Mouse (Mus musculus) lung, adult 2 months (tissue): ENCODE measurements around the gene 1700113H08Rik. TPM values are rescaled to one million over a fixed set of nuclear protein-coding genes. Genes with fewer than 3 reads are reported as not detected.

Experiments used
- DNase-seq: peaks from one replicate; pipeline ENCODE4 v3.0.0; 2022
- H3K4me1 ChIP-seq: fragments of 200-500 bp; 2 replicates; pipeline ENCODE4 v1.6.1; 2011; ENCODE audit warnings: low read length; ENCODE audit not compliant: control insufficient read depth, insufficient read depth
- H3K4me3 ChIP-seq: fragments of 200-500 bp; replicated peaks from 2 replicates; pipeline ENCODE3; 2011; ENCODE audit warnings: low read depth, mild to moderate bottlenecking, control low read depth, low read length; ENCODE audit errors: extremely low read depth
- CTCF ChIP-seq: fragments of 200-500 bp; IDR thresholded peaks from 2 replicates; pipeline ENCODE4 v1.5.1; 2011; ENCODE audit warnings: mild to moderate bottlenecking, low read length, control low read depth; ENCODE audit not compliant: insufficient read depth
- POLR2A ChIP-seq: fragments of 200-500 bp; IDR thresholded peaks from 2 replicates; pipeline ENCODE4 v1.6.1; 2011; ENCODE audit warnings: low read depth, mild to moderate bottlenecking, control low read depth, low read length, borderline replicate concordance; ENCODE audit errors: extremely low read depth
- WGBS: fragments of 180-500 bp; shearing (Covaris S2); methylation state at CpG from one replicate; pipeline ENCODE4 v1.1.7; 2018; 5-methylcytosine and 5-hydroxymethylcytosine counted together
- polyA plus RNA-seq: library from polyadenylated mRNA; depleted of rRNA; stranded (reverse); fragments of >200 nt; gene quantifications from 2 replicates; pipeline ENCODE4 v1.2.3, GENCODE M21; 2012

The 1700113H08Rik gene
- polyA plus RNA-seq, 1 experiment: not detected

GRCm38 (mm10) chr10:87035866-87036265 is 22.0 kb upstream of the 1700113H08Rik start:
- 79% methylated on average over 15 of the region's 15 CpGs for WGBS
- Histone ChIP-seq H3K4me3 (no peak overlapping the region), H3K4me1 (no peaks in the 10 kb centered on the region)
- no peak for DNase-seq
- TF ChIP-seq CTCF (no peak), POLR2A (no peak)

DNA sequence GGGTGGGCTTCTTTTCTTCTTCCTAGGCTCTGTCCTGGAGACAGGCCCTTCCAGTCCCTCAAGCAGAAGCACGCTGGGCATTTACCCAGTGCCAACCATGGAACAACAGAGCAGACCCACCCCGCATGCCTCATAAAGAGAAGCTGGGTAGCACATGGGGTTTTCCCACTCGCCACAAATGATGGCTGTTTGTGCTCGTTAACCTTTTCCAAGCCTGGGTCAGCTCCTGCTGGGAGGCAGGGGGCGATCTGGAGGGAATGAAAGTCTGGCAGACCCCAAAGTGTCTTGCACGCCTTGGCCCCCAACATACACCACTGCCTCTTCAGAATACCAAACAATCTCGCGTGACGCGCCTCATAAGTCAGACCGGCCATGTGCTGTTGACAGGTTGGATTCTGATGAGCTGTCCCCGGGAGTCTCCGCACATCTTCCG is 21.6 kb upstream of the 1700113H08Rik start:
- Histone ChIP-seq H3K4me3 (no peak overlapping the region), H3K4me1 (no peaks in the 10 kb centered on the region)
- no peak for DNase-seq
- WGBS: 58% methylated on average over 14 of the region's 14 CpGs
- TF ChIP-seq POLR2A: no peak
- no peak for TF ChIP-seq CTCF

GRCm38 (mm10) chr10:87037062-87037461 is 20.8 kb upstream of the 1700113H08Rik start:
- TF ChIP-seq CTCF (no peak), POLR2A (no peak)
- no peak for DNase-seq
- 44% methylated on average over 5 of the region's 5 CpGs for WGBS
- no peaks in the 10 kb centered on the region for H3K4me1 ChIP-seq
- no peak overlapping the region for H3K4me3 ChIP-seq

DNA sequence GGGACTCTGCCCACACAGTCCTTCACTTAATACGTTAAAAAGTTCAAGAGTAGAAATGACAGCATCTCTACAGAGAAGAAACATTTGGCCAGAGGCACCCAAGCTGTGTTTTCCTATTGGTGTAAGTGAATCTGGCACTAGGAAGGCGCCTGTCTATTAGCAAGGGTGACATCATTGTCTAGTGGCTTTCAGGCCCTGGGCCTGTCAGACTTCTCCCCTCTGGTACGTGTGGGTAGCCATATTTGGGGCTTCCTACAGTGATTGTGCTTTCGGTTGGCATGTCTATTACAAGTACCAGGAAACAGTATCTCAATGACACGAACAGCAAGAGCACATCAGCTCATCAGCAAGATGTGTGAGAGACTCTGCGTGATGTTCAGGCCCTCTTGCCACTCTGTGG is 18.5 kb upstream of the 1700113H08Rik start:
- TF ChIP-seq CTCF (no peak), POLR2A (no peak)
- DNase-seq: no peak
- Histone ChIP-seq H3K4me1 (no peaks in the 10 kb centered on the region), H3K4me3 (no peak overlapping the region)
- WGBS: 73% methylated on average over 6 of the region's 6 CpGs

GRCm38 (mm10) chr10:87039800-87040199 is 18.0 kb upstream of the 1700113H08Rik start:
- no peaks in the 10 kb centered on the region for H3K4me1 ChIP-seq
- H3K4me3 ChIP-seq: no peak overlapping the region
- TF ChIP-seq POLR2A (no peak), CTCF (no peak)
- 61% methylated on average over 3 of the region's 3 CpGs for WGBS
- DNase-seq: no peak

DNA sequence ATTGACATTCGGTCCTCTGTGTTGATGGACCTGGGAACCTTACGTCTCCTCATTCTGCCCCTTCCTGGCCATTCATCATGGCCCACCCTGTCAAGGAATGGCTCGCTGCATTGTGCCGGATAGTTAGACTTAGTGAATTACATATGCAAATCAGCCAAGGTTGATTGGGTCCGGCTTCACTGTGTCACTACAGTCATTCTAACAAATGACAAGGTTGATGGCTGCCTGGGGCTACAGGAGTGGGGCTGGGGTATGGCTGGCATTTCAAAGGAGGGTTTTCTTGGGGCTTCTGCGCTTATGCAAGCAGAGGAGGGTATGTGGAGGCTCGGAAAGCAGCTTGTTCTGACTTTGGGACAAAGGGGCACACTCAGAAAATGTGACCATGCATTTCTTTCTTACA is 16.6 kb upstream of the 1700113H08Rik start:
- no peak for DNase-seq
- 84% methylated on average over 7 of the region's 7 CpGs for WGBS
- TF ChIP-seq POLR2A (no peak), CTCF (no peak)
- no peak overlapping the region for H3K4me3 ChIP-seq
- no peaks in the 10 kb centered on the region for H3K4me1 ChIP-seq

DNA sequence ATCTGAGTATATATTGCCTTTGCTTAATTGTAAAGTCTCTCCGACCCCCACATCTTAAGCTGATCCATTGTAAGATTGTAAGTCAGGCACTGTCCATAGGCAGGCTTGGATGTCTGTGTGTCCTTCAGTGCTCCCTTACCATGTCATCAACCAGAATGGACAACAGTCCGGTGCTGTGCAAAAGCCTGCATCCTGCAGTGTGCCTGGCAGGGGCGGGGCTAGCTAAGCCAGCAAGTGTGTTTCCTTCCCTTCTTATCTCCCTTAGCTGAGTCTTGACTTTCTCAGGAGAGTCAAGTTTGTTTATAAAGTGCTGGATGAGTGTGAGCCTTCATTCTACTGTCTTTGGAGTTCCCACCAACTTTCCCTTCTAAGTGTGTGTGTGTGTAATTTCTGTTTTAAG is 12.6 kb upstream of the 1700113H08Rik start:
- TF ChIP-seq POLR2A: no peak
- TF ChIP-seq CTCF: no peak
- DNase-seq: no peak
- 34% methylated on average over 3 of the region's 3 CpGs for WGBS

GRCm38 (mm10) chr10:87046469-87046868 is 11.4 kb upstream of the 1700113H08Rik start:
- TF ChIP-seq POLR2A: no peak
- TF ChIP-seq CTCF: no peak
- no peak overlapping the region for H3K4me3 ChIP-seq
- H3K4me1 ChIP-seq: no peaks in the 10 kb centered on the region
- no peak for DNase-seq
- WGBS: 40% methylated on average over 6 of the region's 6 CpGs

More for the DNA sequence above, 12.6 kb upstream of the 1700113H08Rik start:
- Histone ChIP-seq H3K4me1 (no peaks in the 10 kb centered on the region), H3K4me3 (no peak overlapping the region)

DNA sequence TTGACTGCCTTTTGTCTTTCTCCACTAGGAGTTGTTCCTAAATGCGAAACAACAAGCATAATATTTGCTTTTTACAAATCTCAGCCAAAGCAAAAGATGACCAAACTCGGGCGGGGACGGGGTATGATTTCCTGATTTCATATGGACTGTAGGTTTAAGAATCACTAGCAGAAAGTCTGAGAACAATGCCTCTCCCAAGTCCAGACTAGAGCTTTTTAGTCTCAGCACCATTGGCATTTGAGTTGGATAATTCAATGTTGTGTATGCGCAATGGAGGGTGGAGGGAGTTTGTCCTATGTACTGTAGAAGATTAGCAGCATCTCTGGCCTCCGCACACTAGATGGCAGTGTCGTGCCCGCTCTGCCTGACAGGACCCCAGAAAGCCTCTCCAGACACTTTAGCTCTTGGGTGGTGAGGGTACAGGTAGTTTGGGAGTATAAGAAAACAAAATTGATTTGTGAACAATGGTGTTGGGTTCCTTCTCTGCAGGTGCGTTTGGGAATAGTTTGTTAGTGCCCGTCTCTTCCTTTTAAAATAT is 10.8 kb upstream of the 1700113H08Rik start:
- DNase-seq: no peak
- Histone ChIP-seq H3K4me1 (no peaks in the 10 kb centered on the region), H3K4me3 (no peak overlapping the region)
- 0 out of 2 replicates have a peak, but pooled peaks have one; percentile 10 for TF ChIP-seq CTCF
- no peak for TF ChIP-seq POLR2A
- 83% methylated on average over 10 of the region's 10 CpGs for WGBS

GRCm38 (mm10) chr10:87049179-87049578 is 8.7 kb upstream of the 1700113H08Rik start:
- TF ChIP-seq POLR2A (no peak), CTCF (no peak)
- WGBS: 66% methylated on average over 3 of the region's 3 CpGs
- Histone ChIP-seq H3K4me1 (no peaks in the 10 kb centered on the region), H3K4me3 (no peak overlapping the region)
- DNase-seq: no peak
